Mouse (Mus musculus): ENCODE results near the gene Gm21992.

The Gm21992 gene

GRCm38 (mm10) chr19:4748493-4748892 is 62.9 kb downstream of the Gm21992 start:
- no peak for DNase-seq (ENCODE audit: low spot score)

- no peak for DNase-seq (ENCODE audit: low spot score)
These were observed 63.6 kb downstream of the Gm21992 start for GRCm38 (mm10) chr19:4747631-4748312.

- no peak for DNase-seq (ENCODE audit: low spot score)
These were observed 64.8 kb downstream of the Gm21992 start for GRCm38 (mm10) chr19:4746611-4747010.

- no peak for DNase-seq (ENCODE audit: low spot score)
These were observed 65.7 kb downstream of the Gm21992 start for GRCm38 (mm10) chr19:4745681-4746080.

GRCm38 (mm10) chr19:4745057-4745456 is 66.4 kb downstream of the Gm21992 start:
- no peak for DNase-seq (ENCODE audit: low spot score)

- DNase-seq (ENCODE audit: low spot score), result no peak
These were observed 67.4 kb downstream of the Gm21992 start for GRCm38 (mm10) chr19:4744026-4744425.

GRCm38 (mm10) chr19:4743524-4743923 is 67.9 kb downstream of the Gm21992 start:
- no peak for DNase-seq (ENCODE audit: low spot score)

- DNase-seq (ENCODE audit: low spot score), result no peak
These were observed 69.2 kb downstream of the Gm21992 start for GRCm38 (mm10) chr19:4742229-4742628.

- no peak for DNase-seq (ENCODE audit: low spot score)
These were observed 69.9 kb downstream of the Gm21992 start for GRCm38 (mm10) chr19:4741482-4741881.

- no peak for DNase-seq (ENCODE audit: low spot score)
These were observed 71.7 kb downstream of the Gm21992 start for GRCm38 (mm10) chr19:4739762-4740161.

GRCm38 (mm10) chr19:4739053-4739452 is 72.4 kb downstream of the Gm21992 start:
- no peak for DNase-seq (ENCODE audit: low spot score)

GRCm38 (mm10) chr19:4737866-4738265 is 73.5 kb downstream of the Gm21992 start:
- DNase-seq (ENCODE audit: low spot score), result no peak

- no peak for DNase-seq (ENCODE audit: low spot score)
These were observed 78.4 kb downstream of the Gm21992 start for GRCm38 (mm10) chr19:4733052-4733451.

GRCm38 (mm10) chr19:4729186-4729585 is 82.2 kb downstream of the Gm21992 start:
- no peak for DNase-seq (ENCODE audit: low spot score)

- peak; percentile 63 for DNase-seq (ENCODE audit: low spot score)
These were observed 90.7 kb downstream of the Gm21992 start for GRCm38 (mm10) chr19:4720671-4721244.

GRCm38 (mm10) chr19:4720112-4720511 is 91.3 kb downstream of the Gm21992 start:
- no peak for DNase-seq (ENCODE audit: low spot score)

GRCm38 (mm10) chr19:4719351-4719764 is 92.1 kb downstream of the Gm21992 start:
- DNase-seq (ENCODE audit: low spot score), result no peak

- DNase-seq (ENCODE audit: low spot score), result no peak
These were observed 92.7 kb downstream of the Gm21992 start for GRCm38 (mm10) chr19:4718716-4719115.

GRCm38 (mm10) chr19:4717281-4717680 is 94.1 kb downstream of the Gm21992 start:
- DNase-seq (ENCODE audit: low spot score), result no peak

GRCm38 (mm10) chr19:4716756-4717155 is 94.7 kb downstream of the Gm21992 start:
- no peak for DNase-seq (ENCODE audit: low spot score)

- DNase-seq (ENCODE audit: low spot score), result no peak
These were observed 97.5 kb downstream of the Gm21992 start for GRCm38 (mm10) chr19:4713886-4714285.

GRCm38 (mm10) chr19:4712781-4713526 is 98.5 kb downstream of the Gm21992 start:
- no peak for DNase-seq (ENCODE audit: low spot score)

- no peak for DNase-seq (ENCODE audit: low spot score)
These were observed 99.1 kb downstream of the Gm21992 start for GRCm38 (mm10) chr19:4712156-4712780.
